Mouse (Mus musculus): ENCODE measurements at regions not wholly inside any gene's neighbourhood (a gene's known extent, or its start where the extent isn't known, plus 50 kb on each side); places are given as distances from the start of the nearest gene placed in this dataset.

GRCm38 (mm10) chr15:25305801-25306200 is 107.8 kb downstream of the Basp1 start:
- DNase-seq = no peak

- no peak for DNase-seq
Measured at GRCm38 (mm10) chr15:25303379-25303778, 110.2 kb downstream of the Basp1 start.

- peak; percentile 11 to 30 for DNase-seq
Measured at GRCm38 (mm10) chr15:25302671-25303294, 110.8 kb downstream of the Basp1 start.

GRCm38 (mm10) chr15:25301810-25302209 is 111.8 kb downstream of the Basp1 start:
- DNase-seq = no peak

- peak in 1 of 2 experiments; percentile 7 for DNase-seq
Measured at GRCm38 (mm10) chr15:25297278-25297677, 116.3 kb downstream of the Basp1 start.

- DNase-seq = no peak
Measured at GRCm38 (mm10) chr15:25296714-25297113, 116.8 kb downstream of the Basp1 start.

- no peak for DNase-seq
Measured at GRCm38 (mm10) chr15:25295753-25296152, 117.8 kb downstream of the Basp1 start.

- DNase-seq = no peak
Measured at GRCm38 (mm10) chr15:25291231-25291691, 122.3 kb downstream of the Basp1 start.

GRCm38 (mm10) chr15:25287850-25288249 is 125.7 kb downstream of the Basp1 start:
- DNase-seq = no peak

GRCm38 (mm10) chr15:25284354-25285199 is 129.0 kb downstream of the Basp1 start:
- DNase-seq = no peak

- no peak for DNase-seq
Measured at GRCm38 (mm10) chr15:25283713-25284112, 129.9 kb downstream of the Basp1 start.

- no peak for DNase-seq
Measured at GRCm38 (mm10) chr15:25282346-25282745, 131.2 kb downstream of the Basp1 start.

GRCm38 (mm10) chr15:25281942-25282341 is 131.6 kb downstream of the Basp1 start:
- no peak for DNase-seq

GRCm38 (mm10) chr15:25278317-25279156 is 135.0 kb downstream of the Basp1 start:
- DNase-seq = no peak

- DNase-seq = no peak
Measured at GRCm38 (mm10) chr15:25276227-25276626, 137.3 kb downstream of the Basp1 start.

- no peak for DNase-seq
Measured at GRCm38 (mm10) chr15:25271886-25272285, 141.7 kb downstream of the Basp1 start.

- DNase-seq = no peak
Measured at GRCm38 (mm10) chr15:25270349-25270748, 143.2 kb downstream of the Basp1 start.

GRCm38 (mm10) chr15:25269345-25269996 is 144.1 kb downstream of the Basp1 start:
- no peak for DNase-seq

- DNase-seq = no peak
Measured at GRCm38 (mm10) chr15:25268436-25268835, 145.1 kb downstream of the Basp1 start.

GRCm38 (mm10) chr15:25267509-25267908 is 146.1 kb downstream of the Basp1 start:
- no peak for DNase-seq

GRCm38 (mm10) chr15:25252648-25253567 is 160.7 kb downstream of the Basp1 start:
- DNase-seq = no peak

Measured in cerebellum, postnatal 36 days (tissue).